Mouse (Mus musculus): Measurements from ENCODE around the gene Arhgap22. TPM values are rescaled to one million over a fixed set of nuclear protein-coding genes. Genes with fewer than 3 reads are reported as not detected.

The Arhgap22 gene
- total RNA-seq, 2 experiments from 2014 or later = 10.9 to 12.1 TPM

- Histone ChIP-seq H3K4me3 (no peak overlapping the region), H3K27ac (no peak overlapping the region)
- intact Hi-C loops (cut with DNase I) = no loop called here
- DNase-seq (ENCODE audit: extremely low spot score in 1 of 2, low spot score in 2 of 2) = no peak
- TF ChIP-seq CTCF (IDR thresholded peaks at IDR 0.05) = no peak
These were observed 129.4 kb downstream of the Arhgap22 start for GRCm38 (mm10) chr14:33343131-33343725.

GRCm38 (mm10) chr14:33346546-33346945, 132.7 kb downstream of the Arhgap22 start:
- intact Hi-C loops (cut with DNase I) = no loop called here
- H3K27ac ChIP-seq = no peak overlapping the region
- no peak overlapping the region for H3K4me3 ChIP-seq
- TF ChIP-seq CTCF (IDR thresholded peaks at IDR 0.05) = no peak
- no peak for DNase-seq (ENCODE audit: extremely low spot score in 1 of 2, low spot score in 2 of 2)

- intact Hi-C loops (cut with DNase I) = no loop called here
- no peak for DNase-seq (ENCODE audit: extremely low spot score in 1 of 2, low spot score in 2 of 2)
- no peak for TF ChIP-seq CTCF (IDR thresholded peaks at IDR 0.05)
- H3K4me3 ChIP-seq = no peak overlapping the region
- no peak overlapping the region for H3K27ac ChIP-seq
These were observed 133.9 kb downstream of the Arhgap22 start for GRCm38 (mm10) chr14:33347738-33348137.

- DNase-seq (ENCODE audit: extremely low spot score in 1 of 2, low spot score in 2 of 2) = no peak
- no peak overlapping the region for H3K4me3 ChIP-seq
- H3K27ac ChIP-seq = no peak overlapping the region
- intact Hi-C loops (cut with DNase I) = no loop called here
- no peak for TF ChIP-seq CTCF (IDR thresholded peaks at IDR 0.05)
These were observed 134.3 kb downstream of the Arhgap22 start for GRCm38 (mm10) chr14:33348146-33348545.

- no peak for TF ChIP-seq CTCF (IDR thresholded peaks at IDR 0.05)
- Histone ChIP-seq H3K27ac (no peak overlapping the region), H3K4me3 (peak overlapping the region; percentile 45)
- no peak for DNase-seq (ENCODE audit: extremely low spot score in 1 of 2, low spot score in 2 of 2)
- intact Hi-C loops (cut with DNase I) = no loop called here
These were observed 137.2 kb downstream of the Arhgap22 start for GRCm38 (mm10) chr14:33351019-33351418.

GRCm38 (mm10) chr14:33351984-33352722, 138.3 kb downstream of the Arhgap22 start:
- DNase-seq (ENCODE audit: extremely low spot score in 1 of 2, low spot score in 2 of 2) = no peak
- no peak for TF ChIP-seq CTCF (IDR thresholded peaks at IDR 0.05)
- no peak overlapping the region for H3K4me3 ChIP-seq
- H3K27ac ChIP-seq = no peak overlapping the region
- intact Hi-C loops (cut with DNase I) = no loop called here

- TF ChIP-seq CTCF (IDR thresholded peaks at IDR 0.05) = no peak
- no peak overlapping the region for H3K27ac ChIP-seq
These were observed 139.1 kb downstream of the Arhgap22 start for GRCm38 (mm10) chr14:33352890-33353289.

GRCm38 (mm10) chr14:33355276-33355675, 141.4 kb downstream of the Arhgap22 start:
- no peak for DNase-seq (ENCODE audit: extremely low spot score in 1 of 2, low spot score in 2 of 2)

More at GRCm38 (mm10) chr14:33352890-33353289, 139.1 kb downstream of the Arhgap22 start:
- no peak for DNase-seq (ENCODE audit: extremely low spot score in 1 of 2, low spot score in 2 of 2)
- intact Hi-C loops (cut with DNase I) = no loop called here
- H3K4me3 ChIP-seq = no peak overlapping the region

GRCm38 (mm10) chr14:33357600-33358368, 144.0 kb downstream of the Arhgap22 start:
- intact Hi-C loops (cut with DNase I) = no loop called here
- no peak for TF ChIP-seq CTCF (IDR thresholded peaks at IDR 0.05)
- no peak for DNase-seq (ENCODE audit: extremely low spot score in 1 of 2, low spot score in 2 of 2)
- H3K27ac ChIP-seq = no peak overlapping the region
- no peak overlapping the region for H3K4me3 ChIP-seq

More at GRCm38 (mm10) chr14:33355276-33355675, 141.4 kb downstream of the Arhgap22 start:
- intact Hi-C loops (cut with DNase I) = no loop called here
- Histone ChIP-seq H3K4me3 (no peak overlapping the region), H3K27ac (no peak overlapping the region)
- no peak for TF ChIP-seq CTCF (IDR thresholded peaks at IDR 0.05)

- no peak for TF ChIP-seq CTCF (IDR thresholded peaks at IDR 0.05)
- H3K27ac ChIP-seq = no peak overlapping the region
- DNase-seq (ENCODE audit: extremely low spot score in 1 of 2, low spot score in 2 of 2) = no peak
- intact Hi-C loops (cut with DNase I) = no loop called here
- no peak overlapping the region for H3K4me3 ChIP-seq
These were observed 145.1 kb downstream of the Arhgap22 start for GRCm38 (mm10) chr14:33358891-33359290.

GRCm38 (mm10) chr14:33361546-33361945, 147.7 kb downstream of the Arhgap22 start:
- no peak overlapping the region for H3K27ac ChIP-seq
- intact Hi-C loops (cut with DNase I) = no loop called here

GRCm38 (mm10) chr14:33362122-33362521, 148.3 kb downstream of the Arhgap22 start:
- Histone ChIP-seq H3K4me3 (no peak overlapping the region), H3K27ac (no peak overlapping the region)
- intact Hi-C loops (cut with DNase I) = no loop called here
- TF ChIP-seq CTCF (IDR thresholded peaks at IDR 0.05) = no peak
- no peak for DNase-seq (ENCODE audit: extremely low spot score in 1 of 2, low spot score in 2 of 2)

More at GRCm38 (mm10) chr14:33361546-33361945, 147.7 kb downstream of the Arhgap22 start:
- DNase-seq (ENCODE audit: extremely low spot score in 1 of 2, low spot score in 2 of 2) = no peak
- no peak overlapping the region for H3K4me3 ChIP-seq
- no peak for TF ChIP-seq CTCF (IDR thresholded peaks at IDR 0.05)

All from left cerebral cortex, adult 2 months (tissue).